Mouse (Mus musculus): ENCODE results near the gene 2210016L21Rik. TPM values are rescaled to one million over a fixed set of nuclear protein-coding genes. Genes with fewer than 3 reads are reported as not detected.
A peak's percentile ranks its signal among the peaks of the same experiment; 100 is the strongest.

Gene 2210016L21Rik
- polyA plus RNA-seq, 1 experiment from 2014 or later = 69.2 TPM

DNA sequence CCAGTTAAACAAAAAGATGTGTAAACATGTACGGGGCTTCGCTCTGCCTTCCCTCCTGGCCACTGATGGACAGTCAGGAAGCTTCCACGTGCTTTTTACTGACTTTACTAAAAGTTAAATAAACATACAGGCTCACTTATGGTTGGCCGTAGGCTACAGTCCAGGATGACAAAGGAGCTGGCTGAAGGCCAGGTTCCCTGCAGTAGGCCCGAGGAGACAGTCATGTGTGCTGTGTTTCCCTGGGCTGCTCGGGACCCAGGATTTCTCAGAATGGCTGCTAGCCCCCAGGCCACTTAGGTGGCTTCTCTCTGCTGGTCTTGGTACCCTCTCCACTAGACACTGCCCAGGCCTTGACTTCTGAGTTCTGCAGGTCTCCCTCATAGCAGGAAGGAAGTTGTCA lies 6.9 kb downstream of the 2210016L21Rik start:
- Histone ChIP-seq H3K36me3 (peaks cover 53% of the 10 kb centered on the region), H3K9me3 (no peaks in the 10 kb centered on the region), H3K4me1 (peaks cover 18% of the 10 kb centered on the region), H3K9ac (no peak overlapping the region), H3K27me3 (no peaks in the 10 kb centered on the region), H3K4me3 (no peak overlapping the region), H3K27ac (no peak overlapping the region; the same call in 1 of the 2 replicates), H3K4me2 (no peak overlapping the region)
- 72% methylated on average over 6 of the region's 6 CpGs for WGBS
- ATAC-seq (ENCODE audit: insufficient number of reproducible peaks, insufficient read depth, low FRiP score, low TSS enrichment, low read depth) = no peak

DNA sequence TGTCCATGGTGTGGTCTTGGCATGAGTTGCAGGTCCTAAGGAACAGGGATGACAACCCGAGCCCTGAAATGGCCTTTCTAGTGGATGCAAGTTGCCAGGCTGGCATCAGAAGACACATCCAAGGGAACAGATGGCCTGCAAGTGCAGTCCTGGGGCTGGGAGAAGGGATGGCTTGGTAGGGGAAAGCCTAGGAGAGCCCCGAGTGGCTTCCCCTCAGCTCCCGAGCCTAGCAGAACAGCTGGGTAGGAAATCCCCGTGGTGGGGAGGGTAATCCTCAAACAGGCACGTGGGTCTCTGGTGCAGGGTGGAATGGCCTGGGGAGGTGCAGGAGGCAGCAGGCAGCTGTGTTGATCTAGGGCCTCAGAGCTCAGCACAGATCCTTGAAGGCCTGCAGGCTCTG lies 7.4 kb downstream of the 2210016L21Rik start:
- H3K27ac ChIP-seq = no peak overlapping the region; the same call in 1 of the 2 replicates

DNA sequence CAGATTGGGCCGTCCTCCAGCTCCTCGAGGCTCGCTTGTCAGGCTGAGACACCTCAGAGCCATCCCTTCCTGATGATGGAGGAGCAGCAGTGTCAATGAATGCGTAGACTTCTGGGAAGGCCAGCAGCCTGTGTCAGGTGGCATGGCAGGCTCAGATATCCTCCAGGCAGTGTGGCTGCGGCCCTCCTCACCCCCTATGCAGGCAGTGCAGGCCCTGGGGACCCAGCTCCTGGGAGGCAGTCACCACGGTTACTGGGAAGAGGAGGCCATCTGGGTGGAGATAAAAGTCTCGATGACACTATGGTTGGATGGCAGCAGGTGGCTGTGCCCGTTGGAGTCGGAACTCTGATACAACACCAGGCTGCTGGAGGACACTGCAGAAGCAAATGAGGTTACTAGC lies 7.9 kb downstream of the 2210016L21Rik start:
- Histone ChIP-seq H3K27ac (no peak overlapping the region), H3K4me3 (no peak overlapping the region), H3K9ac (no peak overlapping the region), H3K4me2 (no peak overlapping the region), H3K9me3 (no peaks in the 10 kb centered on the region), H3K4me1 (peaks cover 18% of the 10 kb centered on the region), H3K27me3 (no peaks in the 10 kb centered on the region), H3K36me3 (peaks cover 53% of the 10 kb centered on the region)
- no peak for ATAC-seq (ENCODE audit: insufficient number of reproducible peaks, insufficient read depth, low FRiP score, low TSS enrichment, low read depth)
- 82% methylated on average over 9 of the region's 9 CpGs for WGBS

More for the DNA sequence above, 7.4 kb downstream of the 2210016L21Rik start:
- Histone ChIP-seq H3K9ac (no peak overlapping the region), H3K4me3 (no peak overlapping the region), H3K9me3 (no peaks in the 10 kb centered on the region), H3K4me2 (no peak overlapping the region), H3K4me1 (peaks cover 18% of the 10 kb centered on the region), H3K27me3 (no peaks in the 10 kb centered on the region), H3K36me3 (peaks cover 53% of the 10 kb centered on the region)
- WGBS = 71% methylated on average over 5 of the region's 5 CpGs
- no peak for ATAC-seq (ENCODE audit: insufficient number of reproducible peaks, insufficient read depth, low FRiP score, low TSS enrichment, low read depth)

DNA sequence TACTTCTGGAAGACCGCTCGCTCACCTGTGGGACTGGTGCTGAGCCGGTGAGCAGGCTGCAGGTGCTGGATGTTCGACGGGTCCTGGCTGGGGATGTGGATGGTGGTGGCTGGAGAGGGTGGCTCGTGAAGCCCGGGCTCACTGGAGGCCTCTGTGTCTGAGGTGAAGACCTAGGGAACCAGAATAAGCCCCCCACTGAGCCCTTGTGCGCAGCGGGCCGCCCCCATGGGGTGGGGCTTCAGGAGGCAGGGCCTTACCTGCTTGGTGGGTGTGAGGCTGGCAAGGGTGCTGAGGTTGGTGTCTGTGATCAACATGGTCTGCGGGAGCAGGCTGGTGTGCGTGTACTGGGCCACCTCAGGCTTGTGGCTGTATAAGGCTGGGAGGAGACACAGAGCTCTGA lies 8.7 kb downstream of the 2210016L21Rik start:
- Histone ChIP-seq H3K4me3 (no peak overlapping the region), H3K9me3 (no peaks in the 10 kb centered on the region), H3K27ac (peak overlapping the region; percentile 8; the same call in 1 of the 2 replicates), H3K4me1 (peaks cover 18% of the 10 kb centered on the region), H3K9ac (peak overlapping the region; percentile 36; the same call in 1 of the 2 replicates), H3K36me3 (peaks cover 51% of the 10 kb centered on the region), H3K27me3 (no peaks in the 10 kb centered on the region), H3K4me2 (no peak overlapping the region)
- ATAC-seq (ENCODE audit: insufficient number of reproducible peaks, insufficient read depth, low FRiP score, low TSS enrichment, low read depth) = no peak
- 66% methylated on average over 12 of the region's 12 CpGs for whole genome bisulfite sequencing

DNA sequence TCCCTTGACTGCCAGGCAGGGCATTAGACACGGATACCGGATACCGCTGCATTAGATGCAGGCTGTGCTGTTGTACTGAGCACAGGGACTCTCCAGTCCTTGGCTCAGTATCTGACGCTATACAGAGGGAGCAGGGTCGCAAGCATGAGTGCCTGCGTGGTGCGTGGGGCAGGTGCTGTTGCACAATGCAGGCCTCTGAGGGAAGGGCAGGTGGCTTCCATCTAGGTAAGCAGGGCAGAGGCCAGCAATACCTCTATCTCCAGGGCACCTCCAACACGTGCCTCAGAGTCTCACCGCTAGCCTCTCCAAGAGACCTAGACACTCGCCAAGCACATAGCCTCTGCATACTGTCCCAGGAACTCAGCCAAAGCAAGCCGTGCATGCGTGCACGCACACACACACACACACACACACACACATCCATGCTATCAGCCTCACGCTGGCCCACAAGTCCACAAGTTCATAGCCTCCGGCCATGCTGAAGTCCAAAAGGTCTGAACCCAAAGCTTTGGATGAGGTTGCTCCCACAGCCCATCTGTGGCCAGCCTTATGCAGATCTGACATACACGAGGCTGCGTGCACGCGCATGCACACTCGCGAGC lies 9.4 kb downstream of the 2210016L21Rik start:
- peak overlapping the region; percentile 8; the same call in 1 of the 2 replicates for H3K27ac ChIP-seq
- no peak overlapping the region for H3K4me3 ChIP-seq
- H3K4me2 ChIP-seq = no peak overlapping the region
- H3K9ac ChIP-seq = peak overlapping the region; percentile 36; the same call in 1 of the 2 replicates
- H3K4me1 ChIP-seq = peaks cover 18% of the 10 kb centered on the region
- H3K27me3 ChIP-seq = no peaks in the 10 kb centered on the region
- H3K9me3 ChIP-seq = no peaks in the 10 kb centered on the region
- ATAC-seq (ENCODE audit: insufficient number of reproducible peaks, insufficient read depth, low FRiP score, low TSS enrichment, low read depth) = no peak
- WGBS = 77% methylated on average over 21 of the region's 21 CpGs
- H3K36me3 ChIP-seq = peaks cover 44% of the 10 kb centered on the region

DNA sequence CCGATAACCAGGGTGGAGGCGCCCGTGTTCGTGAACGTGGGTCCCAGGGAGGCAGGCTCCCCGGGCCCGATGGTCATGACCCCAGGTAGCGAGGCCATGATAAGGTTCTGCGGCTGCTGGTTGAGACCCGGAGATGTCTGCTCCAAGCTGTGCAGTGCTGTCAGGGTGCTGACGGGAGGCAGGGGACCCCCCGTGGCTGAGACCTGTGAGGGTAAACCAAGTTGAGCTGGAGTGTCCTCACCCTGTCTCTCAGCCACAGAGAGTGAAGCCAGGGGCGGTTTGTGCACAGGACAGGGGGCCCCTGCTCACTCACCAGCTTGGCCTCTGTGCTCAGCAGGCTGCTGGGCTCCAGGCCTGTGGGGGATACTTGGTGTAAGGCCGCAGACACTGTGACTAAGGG lies 11.4 kb downstream of the 2210016L21Rik start:
- H3K4me3 ChIP-seq = no peak overlapping the region
- no peaks in the 10 kb centered on the region for H3K9me3 ChIP-seq
- H3K4me1 ChIP-seq = peaks cover 18% of the 10 kb centered on the region
- no peaks in the 10 kb centered on the region for H3K27me3 ChIP-seq
- no peak overlapping the region for H3K4me2 ChIP-seq
- WGBS = 83% methylated on average over 14 of the region's 14 CpGs
- peaks cover 24% of the 10 kb centered on the region for H3K36me3 ChIP-seq
- H3K9ac ChIP-seq = no peak overlapping the region
- no peak for ATAC-seq (ENCODE audit: insufficient number of reproducible peaks, insufficient read depth, low FRiP score, low TSS enrichment, low read depth)
- H3K27ac ChIP-seq = no peak overlapping the region

DNA sequence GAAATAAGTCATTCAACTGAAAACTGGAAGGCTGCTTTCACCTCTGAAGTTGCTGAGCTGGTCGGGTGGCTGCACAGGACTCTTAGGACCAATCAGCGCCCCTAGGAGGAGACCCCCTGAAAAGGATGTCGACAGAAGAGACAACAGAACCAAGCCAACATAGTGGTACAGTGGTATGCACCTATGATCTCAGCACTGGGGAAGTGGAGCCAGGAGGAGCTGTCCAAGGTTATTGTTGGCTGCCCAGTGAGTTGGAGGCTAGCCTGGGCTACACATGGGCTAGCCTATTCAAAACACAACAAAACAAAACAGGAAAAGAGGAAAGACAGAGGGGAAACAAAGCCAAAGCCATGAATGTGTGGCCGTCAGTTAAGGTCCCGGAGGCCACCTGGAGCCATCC lies 16.1 kb downstream of the 2210016L21Rik start:
- H3K4me2 ChIP-seq = no peak overlapping the region
- H3K4me1 ChIP-seq = 0 out of 2 replicates have a peak, but pooled peaks cover 8% of the 10 kb centered on the region
- no peak overlapping the region for H3K4me3 ChIP-seq
- no peaks in the 10 kb centered on the region; the same call in 1 of the 2 replicates for H3K9me3 ChIP-seq
- ATAC-seq (ENCODE audit: insufficient number of reproducible peaks, insufficient read depth, low FRiP score, low TSS enrichment, low read depth) = no peak
- 86% methylated on average over 5 of the region's 5 CpGs for WGBS
- no peak overlapping the region for H3K27ac ChIP-seq
- no peak overlapping the region for H3K9ac ChIP-seq
- no peaks in the 10 kb centered on the region for H3K27me3 ChIP-seq
- no peaks in the 10 kb centered on the region for H3K36me3 ChIP-seq

DNA sequence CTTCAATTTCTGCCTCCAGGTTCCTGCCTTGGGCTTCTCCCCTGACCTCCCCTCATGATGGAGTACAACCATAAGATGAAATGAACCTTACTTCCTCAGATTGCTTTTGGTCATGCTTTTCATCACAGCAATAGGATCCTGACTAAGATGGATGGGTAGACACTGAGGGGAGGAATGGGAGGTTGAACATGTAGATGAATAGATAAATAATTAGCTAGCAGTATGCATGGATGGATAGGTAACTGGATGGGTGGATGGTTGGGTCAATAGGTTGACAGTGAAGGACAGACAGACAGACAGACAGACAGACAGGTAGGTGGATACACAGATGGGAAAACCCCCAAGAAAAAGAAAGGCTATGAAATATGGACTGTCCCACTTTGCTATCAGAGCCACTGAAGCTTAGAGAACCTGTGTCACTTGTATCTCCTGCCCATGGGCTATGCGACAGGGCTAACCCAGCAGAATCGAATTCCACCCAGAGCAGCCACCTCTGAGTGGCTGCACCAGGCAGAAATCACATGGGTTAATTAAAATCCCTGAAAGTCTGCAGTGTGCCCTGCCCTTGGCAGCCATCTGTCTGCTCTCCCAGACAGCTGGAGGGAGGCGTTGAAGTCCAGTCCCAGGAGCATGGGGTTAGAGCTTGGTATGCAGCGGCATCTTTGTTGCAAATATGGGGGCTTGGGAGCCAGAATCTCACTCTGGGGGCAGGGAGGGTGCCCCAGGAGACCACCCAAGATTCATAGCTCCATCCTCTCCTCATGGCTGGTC lies 19.8 kb downstream of the 2210016L21Rik start:
- ATAC-seq (ENCODE audit: insufficient number of reproducible peaks, insufficient read depth, low FRiP score, low TSS enrichment, low read depth) = no peak
- WGBS = 46% methylated on average over 4 of the region's 4 CpGs
- Histone ChIP-seq H3K9ac (no peak overlapping the region; the same call in 1 of the 2 replicates), H3K4me2 (no peak overlapping the region), H3K4me3 (no peak overlapping the region), H3K27me3 (0 out of 2 replicates have a peak, but pooled peaks cover 1% of the 10 kb centered on the region), H3K4me1 (peaks cover 12% of the 10 kb centered on the region; the same call in 1 of the 2 replicates), H3K9me3 (no peaks in the 10 kb centered on the region; the same call in 1 of the 2 replicates), H3K27ac (no peak overlapping the region), H3K36me3 (no peaks in the 10 kb centered on the region)

DNA sequence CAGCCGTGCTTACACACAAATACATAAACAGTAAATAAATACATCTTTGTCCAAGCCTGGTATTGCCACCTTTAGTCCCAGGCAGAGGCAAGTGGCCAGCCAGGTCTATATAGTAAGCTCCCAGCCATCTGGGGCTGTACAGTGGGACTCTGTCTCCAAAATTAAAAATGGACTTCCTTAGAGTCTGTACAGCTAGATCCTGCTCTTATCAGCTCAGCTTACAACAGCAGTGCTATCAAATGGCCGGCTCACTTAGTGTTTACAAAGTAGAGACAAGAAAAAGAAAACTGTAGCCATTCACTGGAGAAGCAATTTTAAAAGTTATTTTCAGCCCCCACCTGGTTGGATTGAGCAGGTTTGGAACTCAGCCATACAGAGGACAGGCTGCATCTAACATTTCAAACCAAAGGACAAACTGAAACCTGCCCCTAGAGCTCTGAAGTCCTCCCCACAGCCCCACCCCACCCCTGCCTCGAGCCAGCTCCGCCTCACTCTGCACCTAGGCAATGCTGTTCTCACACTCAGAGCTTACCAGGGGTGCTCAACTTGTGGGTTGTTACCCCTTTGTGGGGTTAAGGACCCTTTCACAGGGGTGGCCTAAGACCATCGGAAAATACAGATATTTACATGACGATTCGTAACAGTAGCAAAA lies 22.5 kb downstream of the 2210016L21Rik start:
- no peak for ATAC-seq (ENCODE audit: insufficient number of reproducible peaks, insufficient read depth, low FRiP score, low TSS enrichment, low read depth)
- Histone ChIP-seq H3K27me3 (peaks cover 25% of the 10 kb centered on the region), H3K4me2 (no peak overlapping the region), H3K9ac (no peak overlapping the region), H3K9me3 (no peaks in the 10 kb centered on the region), H3K27ac (no peak overlapping the region), H3K36me3 (no peaks in the 10 kb centered on the region), H3K4me1 (peaks cover 12% of the 10 kb centered on the region; the same call in 1 of the 2 replicates), H3K4me3 (no peak overlapping the region)
- 62% methylated on average over 7 of the region's 7 CpGs for WGBS

DNA sequence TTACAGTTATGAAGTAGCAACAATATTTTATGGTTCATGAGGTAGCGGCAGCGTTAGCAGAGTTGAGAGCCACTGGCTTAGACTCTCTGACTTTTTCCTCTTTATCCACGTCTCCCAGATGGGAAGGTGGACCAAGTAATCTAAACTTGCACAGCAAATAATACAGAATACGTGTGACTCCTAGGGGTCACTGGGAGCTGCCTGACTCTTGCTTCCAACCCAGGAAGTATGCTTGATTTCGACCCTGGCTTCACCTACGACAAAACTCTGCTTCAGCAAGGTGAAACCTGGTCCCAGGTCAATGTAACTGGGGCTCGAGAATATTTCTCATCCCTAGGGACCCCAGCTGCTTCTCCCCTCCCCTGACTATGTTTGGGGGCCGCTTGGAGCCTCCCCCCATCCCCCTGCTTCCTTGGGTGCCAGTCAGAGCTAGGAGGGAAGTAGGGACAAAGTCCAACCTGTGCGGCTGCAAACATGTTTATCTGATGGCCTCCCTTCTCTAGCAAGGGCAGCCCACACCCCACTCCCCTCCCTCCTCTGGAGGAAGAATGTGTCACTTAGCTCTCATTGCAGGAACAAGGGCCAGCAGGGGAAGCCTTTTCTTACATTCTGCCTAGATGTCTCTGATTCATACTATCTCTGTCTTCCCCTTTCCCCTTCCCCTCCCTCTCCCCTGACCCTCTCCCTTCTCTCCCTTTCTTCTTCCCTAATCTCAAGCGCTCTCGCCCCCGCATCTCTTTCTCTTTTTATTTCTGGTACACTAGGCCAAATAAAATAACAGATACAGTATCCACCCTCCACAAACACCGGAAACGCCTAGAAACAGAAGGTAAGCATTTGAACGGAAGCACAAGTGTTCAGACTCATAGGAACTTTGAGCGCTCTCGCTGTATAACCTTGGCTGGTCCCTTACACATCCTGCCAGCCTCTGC lies 23.3 kb downstream of the 2210016L21Rik start:
- no peak for ATAC-seq (ENCODE audit: insufficient number of reproducible peaks, insufficient read depth, low FRiP score, low TSS enrichment, low read depth)
- no peak overlapping the region for H3K4me3 ChIP-seq
- no peaks in the 10 kb centered on the region for H3K9me3 ChIP-seq
- peaks cover 12% of the 10 kb centered on the region; the same call in 1 of the 2 replicates for H3K4me1 ChIP-seq
- 61% methylated on average over 17 of the region's 17 CpGs for WGBS
- no peak overlapping the region for H3K27ac ChIP-seq
- peaks cover 26% of the 10 kb centered on the region for H3K27me3 ChIP-seq
- H3K9ac ChIP-seq = no peak overlapping the region
- no peaks in the 10 kb centered on the region for H3K36me3 ChIP-seq
- no peak overlapping the region for H3K4me2 ChIP-seq
